Mouse (Mus musculus) liver, adult 2 months (tissue): ENCODE results near the gene Tuba4a. TPM values are rescaled to one million over a fixed set of nuclear protein-coding genes. Genes with fewer than 3 reads are reported as not detected.
A peak's percentile ranks its signal among the peaks of the same experiment; 100 is the strongest.

ENCODE experiments used
- DNase-seq: peaks from one replicate; pipeline ENCODE4 v3.0.0-alpha.2; 2011; ENCODE audit warnings: low read depth, low spot score; ENCODE audit errors: extremely low read depth
- H3K27ac ChIP-seq: fragments of 200-500 bp; replicated peaks from 2 replicates; pipeline ENCODE4 v1.5.1; 2012; ENCODE audit warnings: low read depth, mild to moderate bottlenecking, control low read depth, inconsistent platforms, low read length; ENCODE audit not compliant: insufficient read depth
- H3K27me3 ChIP-seq: fragments of 200-500 bp; 2 replicates; pipeline ENCODE4 v1.6.1; 2012; ENCODE audit warnings: mild to moderate bottlenecking, moderate library complexity, low read length, inconsistent platforms; ENCODE audit not compliant: control insufficient read depth, insufficient read depth
- H3K36me3 ChIP-seq: fragments of 200-500 bp; 2 replicates; pipeline ENCODE4 v1.6.1; 2012; ENCODE audit warnings: low read length, inconsistent platforms; ENCODE audit not compliant: control insufficient read depth, insufficient read depth
- H3K4me1 ChIP-seq: fragments of 200-500 bp; 2 replicates; pipeline ENCODE4 v1.6.1; 2011; ENCODE audit warnings: low read length; ENCODE audit not compliant: control insufficient read depth, insufficient read depth
- H3K4me3 ChIP-seq: fragments of 200-500 bp; 2 replicates; pipeline ENCODE4 v1.5.1; 2011; ENCODE audit warnings: low read depth, mild to moderate bottlenecking, control low read depth, low read length, moderate library complexity; ENCODE audit not compliant: insufficient read depth
- H3K79me2 ChIP-seq: fragments of 200-500 bp; 2 replicates; pipeline ENCODE4 v1.6.1; 2012; ENCODE audit warnings: inconsistent platforms, mild to moderate bottlenecking, low read length, moderate library complexity; ENCODE audit not compliant: control insufficient read depth, insufficient read depth
- H3K9ac ChIP-seq: fragments of 200-500 bp; 2 replicates; pipeline ENCODE4 v1.6.1; 2012; ENCODE audit warnings: low read depth, mild to moderate bottlenecking, control low read depth, inconsistent platforms, low read length
- CTCF ChIP-seq: fragments of 200-500 bp; IDR thresholded peaks from 2 replicates; pipeline ENCODE4 v1.5.1; 2011; ENCODE audit warnings: low read depth, low read length, control low read depth
- POLR2A ChIP-seq: fragments of 200-500 bp; IDR thresholded peaks from 2 replicates; pipeline ENCODE4 v1.6.1; 2011; ENCODE audit warnings: low read length, control low read depth; ENCODE audit not compliant: insufficient read depth; ENCODE audit errors: extremely low read depth
- WGBS: fragments of 180-500 bp; shearing (Covaris S2); methylation state at CpG from one replicate; pipeline ENCODE4 v1.1.7; 2018; 5-methylcytosine and 5-hydroxymethylcytosine counted together
- polyA plus RNA-seq: library from polyadenylated mRNA; depleted of rRNA; stranded (reverse); fragments of >200 nt; gene quantifications from 2 replicates; pipeline ENCODE4 v1.2.3, GENCODE M21; 2012
- total RNA-seq: library from RNA; depleted of rRNA; stranded (reverse); fragments of >200 nt; gene quantifications from 2 replicates; pipeline ENCODE4 v1.2.3, GENCODE M21; 2014

Gene Tuba4a
- total and polyA plus RNA-seq, 2 experiments: 80.9 to 242 TPM

DNA sequence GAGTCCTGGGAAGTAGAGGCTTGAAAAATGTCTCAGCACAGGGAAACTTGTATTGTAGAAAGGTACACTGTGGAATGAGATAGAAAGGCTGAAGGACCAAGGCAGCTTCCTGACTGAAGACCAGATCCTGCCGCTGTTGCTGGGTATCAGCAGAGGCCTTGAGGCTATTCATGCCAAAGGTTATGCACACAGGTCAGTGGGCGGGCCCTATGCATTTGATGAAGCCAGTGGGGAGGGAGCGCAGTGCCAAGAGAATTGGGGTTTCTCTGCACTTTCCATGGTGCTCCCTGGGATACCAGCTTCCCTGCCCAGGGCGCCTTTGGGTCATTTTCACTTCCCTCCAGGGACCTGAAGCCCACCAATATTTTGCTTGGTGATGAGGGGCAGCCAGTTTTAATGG lies 7.1 kb downstream of the Tuba4a start:
- H3K9ac ChIP-seq: peak overlapping the region; percentile 10; the same call in 1 of the 2 replicates
- peaks cover 16% of the 10 kb centered on the region; the same call in 1 of the 2 replicates for H3K36me3 ChIP-seq

GRCm38 (mm10) chr1:75211141-75211708 lies 8.4 kb downstream of the Tuba4a start:
- H3K27me3 ChIP-seq: no peaks in the 10 kb centered on the region
- peaks cover 14% of the 10 kb centered on the region; the same call in 1 of the 2 replicates for H3K36me3 ChIP-seq
- 4% methylated on average over 17 of the region's 17 CpGs for WGBS
- H3K79me2 ChIP-seq: peaks cover 8% of the 10 kb centered on the region; the same call in 1 of the 2 replicates
- peak; percentile 42 for DNase-seq
- H3K4me1 ChIP-seq: peaks cover 37% of the 10 kb centered on the region
- peak overlapping the region; percentile 92 for H3K9ac ChIP-seq
- peak overlapping the region; percentile 89 for H3K4me3 ChIP-seq
- H3K27ac ChIP-seq: peak overlapping the region; percentile 85
- TF ChIP-seq POLR2A: no peak
- no peak for TF ChIP-seq CTCF

More for the DNA sequence above, 7.1 kb downstream of the Tuba4a start:
- Histone ChIP-seq H3K4me3 (no peak overlapping the region), H3K27ac (peak overlapping the region; percentile 95), H3K79me2 (peaks cover 8% of the 10 kb centered on the region; the same call in 1 of the 2 replicates), H3K4me1 (peaks cover 47% of the 10 kb centered on the region), H3K27me3 (no peaks in the 10 kb centered on the region)
- TF ChIP-seq CTCF: no peak
- no peak for TF ChIP-seq POLR2A
- WGBS: 18% methylated on average over 4 of the region's 4 CpGs
- DNase-seq: peak; percentile 88

- peak; percentile 86 for DNase-seq
Measured at GRCm38 (mm10) chr1:75210136-75211087, 9.3 kb downstream of the Tuba4a start, which contains the start of the genes Glb1l and Stk16. Gene Glb1l, minus strand, starts transcription at chr1:75210813. Gene Stk16, plus strand, starts transcription at chr1:75210838.

GRCm38 (mm10) chr1:75208967-75209678 lies 10.5 kb downstream of the Tuba4a start:
- peaks cover 23% of the 10 kb centered on the region for H3K4me1 ChIP-seq
- DNase-seq: no peak
- H3K36me3 ChIP-seq: peaks cover 6% of the 10 kb centered on the region; the same call in 1 of the 2 replicates
- H3K27ac ChIP-seq: no peak overlapping the region
- peaks cover 8% of the 10 kb centered on the region; the same call in 1 of the 2 replicates for H3K79me2 ChIP-seq
- peak overlapping the region; percentile 69 for H3K9ac ChIP-seq
- H3K4me3 ChIP-seq: peak overlapping the region; percentile 44
- TF ChIP-seq POLR2A (no peak), CTCF (no peak)
- H3K27me3 ChIP-seq: no peaks in the 10 kb centered on the region
- WGBS: 30% methylated on average over 34 of the region's 34 CpGs

More at GRCm38 (mm10) chr1:75210136-75211087, 9.3 kb downstream of the Tuba4a start, which contains the start of the genes Glb1l and Stk16:
- WGBS: 5% methylated on average over 42 of the region's 42 CpGs
- peaks cover 11% of the 10 kb centered on the region; the same call in 1 of the 2 replicates for H3K36me3 ChIP-seq
- H3K27me3 ChIP-seq: no peaks in the 10 kb centered on the region
- H3K4me3 ChIP-seq: peak within 1 kb of the TSS; percentile 89
- peak within 1 kb of the TSS; percentile 85 for H3K27ac ChIP-seq
- H3K79me2 ChIP-seq: peaks cover 8% of the 10 kb centered on the region; the same call in 1 of the 2 replicates
- H3K4me1 ChIP-seq: peaks cover 29% of the 10 kb centered on the region
- H3K9ac ChIP-seq: peak within 1 kb of the TSS; percentile 92
- TF ChIP-seq CTCF (no peak), POLR2A (peak; percentile 80)

GRCm38 (mm10) chr1:75201236-75201635 lies 18.4 kb downstream of the Tuba4a start:
- no peak for DNase-seq
- peaks cover 28% of the 10 kb centered on the region for H3K36me3 ChIP-seq
- no peak for TF ChIP-seq POLR2A
- TF ChIP-seq CTCF: no peak
- H3K9ac ChIP-seq: no peak overlapping the region
- no peaks in the 10 kb centered on the region for H3K27me3 ChIP-seq
- H3K4me3 ChIP-seq: no peak overlapping the region
- no peaks in the 10 kb centered on the region for H3K4me1 ChIP-seq
- H3K27ac ChIP-seq: no peak overlapping the region
- WGBS: 97% methylated on average over 1 of the region's 1 CpGs
- H3K79me2 ChIP-seq: no peaks in the 10 kb centered on the region
